Mouse (Mus musculus): ENCODE measurements at regions not wholly inside any gene's neighbourhood (a gene's known extent, or its start where the extent isn't known, plus 50 kb on each side); places are given as distances from the start of the nearest gene placed in this dataset.
"Not testable (repeated sequence)": the region's sequence is repeated elsewhere in the genome, so short reads cannot be mapped to it uniquely, and the experiment has no call there.

DNA sequence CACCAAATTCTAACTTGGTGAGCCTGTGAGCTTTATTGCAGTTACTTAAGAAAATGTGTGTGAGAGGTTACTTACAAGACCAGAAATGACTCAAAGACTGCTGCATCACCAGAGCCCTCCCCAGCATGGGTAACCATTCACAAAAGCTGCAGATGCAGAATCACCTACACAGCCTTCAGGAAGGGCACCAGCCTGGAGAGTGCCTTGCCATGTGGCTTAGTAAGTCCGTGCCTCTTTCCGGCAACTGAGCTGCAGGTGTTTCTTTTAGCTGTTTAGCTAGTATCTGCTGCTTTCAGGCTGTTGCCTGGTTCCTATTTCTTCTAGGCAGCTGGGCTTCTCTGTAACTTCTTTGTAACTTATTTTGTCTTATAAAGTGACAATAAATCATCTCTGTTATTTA lies 213.2 kb upstream of the Stxbp6 start:
- no peak for DNase-seq (ENCODE audit: low spot score in 2 of 2)

DNA sequence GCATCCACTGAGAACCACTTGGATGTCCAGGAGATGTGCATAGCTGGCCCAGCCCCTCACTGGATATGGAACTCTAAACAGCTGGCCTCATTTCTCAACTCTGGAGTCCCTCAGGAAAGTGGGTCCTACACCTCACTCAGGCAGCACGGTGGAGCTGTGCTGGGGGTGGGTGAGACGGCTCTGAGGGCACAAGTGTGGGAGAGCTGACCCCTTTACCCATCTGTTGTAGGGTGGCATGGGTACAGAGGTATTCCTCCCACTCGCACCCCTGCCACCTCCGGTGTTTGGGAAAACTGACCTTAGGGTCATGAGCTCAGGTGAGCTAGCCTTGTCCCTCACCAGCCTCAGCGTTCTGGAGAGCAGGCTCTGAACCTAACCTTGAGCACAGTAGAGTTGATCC lies 181.8 kb upstream of the Stxbp6 start:
- no peak for DNase-seq (ENCODE audit: low spot score in 2 of 2)

GRCm38 (mm10) chr12:45211131-45211530 lies 136.6 kb upstream of the Stxbp6 start:
- DNase-seq (ENCODE audit: low spot score in 2 of 2) = no peak

GRCm38 (mm10) chr12:45195304-45195920 lies 120.9 kb upstream of the Stxbp6 start:
- no peak for DNase-seq (ENCODE audit: low spot score in 2 of 2)

- DNase-seq (ENCODE audit: low spot score in 2 of 2) = peak in 1 of 2 experiments; percentile 12
Measured at GRCm38 (mm10) chr12:45187149-45187548, 112.6 kb upstream of the Stxbp6 start.

- no peak for DNase-seq (ENCODE audit: low spot score in 2 of 2)
Measured at GRCm38 (mm10) chr12:45184510-45184909, 110.0 kb upstream of the Stxbp6 start.

DNA sequence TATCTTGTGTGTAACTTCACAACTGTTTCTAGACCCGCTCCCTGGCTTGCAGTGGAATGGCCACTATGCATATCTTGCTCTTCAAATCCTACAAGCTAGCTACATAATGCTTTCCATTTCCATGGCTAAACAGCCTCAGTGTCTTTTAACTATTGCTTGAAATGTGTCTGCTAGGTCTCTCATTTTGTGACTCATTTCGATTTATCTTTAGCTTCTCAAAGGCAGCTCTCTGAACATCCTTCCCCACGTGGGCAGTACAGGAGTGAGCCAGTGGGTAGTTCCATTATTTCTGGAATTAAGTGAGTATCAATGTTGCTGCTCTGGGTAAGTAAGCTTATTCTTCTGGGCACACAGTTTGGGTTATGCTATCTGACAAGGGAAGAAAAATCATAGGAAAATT lies 102.9 kb upstream of the Stxbp6 start:
- DNase-seq (ENCODE audit: low spot score in 2 of 2) = no peak

DNA sequence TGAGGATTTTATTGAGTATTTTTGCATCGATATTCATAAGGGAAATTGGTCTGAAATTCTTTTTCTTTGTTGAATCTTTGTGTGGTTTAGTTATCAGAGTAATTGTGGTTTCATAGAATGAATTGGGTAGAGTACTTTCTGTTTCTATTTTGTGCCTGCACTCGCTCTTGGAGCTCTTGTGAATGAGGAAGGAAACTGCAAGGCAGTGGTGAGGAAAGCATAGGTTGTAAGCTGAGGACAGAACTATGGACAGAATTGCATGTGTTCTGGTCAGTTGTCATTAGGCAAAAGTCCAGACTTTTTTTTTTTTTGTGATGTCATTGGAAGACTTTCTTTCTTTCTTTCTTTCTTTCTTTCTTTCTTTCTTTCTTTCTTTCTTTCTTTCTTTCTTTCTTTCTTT lies 100.8 kb upstream of the Stxbp6 start:
- not testable (repeated sequence) for DNase-seq (ENCODE audit: low spot score in 2 of 2)

DNA sequence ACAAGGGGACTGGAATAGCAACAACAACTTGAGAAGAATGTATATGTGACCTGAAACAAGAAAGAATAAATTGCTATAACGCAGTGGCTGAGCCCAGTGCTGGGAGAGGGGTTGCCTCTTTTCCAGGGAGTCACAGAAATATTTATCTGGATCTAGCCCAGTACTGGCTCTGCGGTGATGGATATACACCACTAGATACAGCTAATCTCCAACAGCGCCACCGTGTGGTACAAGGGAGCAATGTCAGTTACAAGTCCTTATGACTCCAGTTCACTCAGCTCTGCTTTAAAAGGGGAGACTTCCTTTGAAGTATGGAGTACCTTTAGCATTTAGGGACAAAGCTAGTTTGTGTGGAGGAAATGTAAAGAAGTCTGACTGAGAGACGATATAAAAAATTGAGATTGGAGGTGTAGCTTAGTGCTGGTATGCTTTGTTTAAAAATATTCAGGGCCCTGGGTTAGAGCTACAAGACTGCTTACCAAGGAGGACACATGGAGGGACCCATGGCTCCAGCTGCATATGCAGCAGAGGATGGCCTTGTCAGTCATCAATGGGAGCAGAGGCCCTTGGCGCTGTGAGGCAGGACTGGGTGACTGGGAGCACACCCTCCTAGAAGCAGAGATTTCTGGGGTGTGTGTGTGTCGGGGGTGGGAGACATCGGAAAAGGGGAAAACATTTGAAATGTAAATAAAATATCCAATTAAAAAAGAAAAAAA lies 97.6 kb upstream of the Stxbp6 start:
- peak; percentile 27 to 69 for DNase-seq (ENCODE audit: low spot score in 2 of 2)

GRCm38 (mm10) chr12:45162011-45162410 lies 87.5 kb upstream of the Stxbp6 start:
- DNase-seq (ENCODE audit: low spot score in 2 of 2) = no peak

- not testable (repeated sequence) for DNase-seq (ENCODE audit: low spot score in 2 of 2)
Measured at GRCm38 (mm10) chr12:45161581-45161980, 87.1 kb upstream of the Stxbp6 start.

GRCm38 (mm10) chr12:45158986-45159385 lies 84.5 kb upstream of the Stxbp6 start:
- DNase-seq (ENCODE audit: low spot score in 2 of 2) = no peak

GRCm38 (mm10) chr12:45137438-45138018 lies 63.0 kb upstream of the Stxbp6 start:
- no peak for DNase-seq (ENCODE audit: low spot score in 2 of 2)

- no peak for DNase-seq (ENCODE audit: low spot score in 2 of 2)
Measured at GRCm38 (mm10) chr12:45133415-45133814, 58.9 kb upstream of the Stxbp6 start.

- no peak for DNase-seq (ENCODE audit: low spot score in 2 of 2)
Measured at GRCm38 (mm10) chr12:45131139-45131538, 56.6 kb upstream of the Stxbp6 start.

DNA sequence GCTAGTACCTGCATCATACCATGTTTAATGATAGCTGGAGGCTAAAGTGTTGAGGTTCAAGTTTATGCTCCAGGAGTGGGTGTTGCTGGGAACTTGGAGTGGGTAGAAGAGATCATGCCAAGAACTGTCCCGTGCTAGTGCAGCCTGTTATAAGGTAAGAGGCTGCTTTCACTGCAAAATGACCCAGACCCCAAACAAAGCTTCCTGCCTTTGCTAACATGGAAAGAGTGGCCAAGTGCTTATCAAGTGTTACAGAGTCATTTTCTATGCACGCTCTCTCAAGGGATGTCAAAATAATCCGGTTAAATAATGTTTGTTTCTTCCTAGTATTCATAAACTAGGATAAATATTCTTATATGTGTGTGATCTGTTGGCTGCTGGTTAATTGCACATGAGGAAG lies 51.4 kb upstream of the Stxbp6 start:
- DNase-seq (ENCODE audit: low spot score in 2 of 2) = no peak
